Mouse (Mus musculus): ENCODE results near the gene Pdc. TPM values are rescaled to one million over a fixed set of nuclear protein-coding genes. Genes with fewer than 3 reads are reported as not detected.
"Not testable (repeated sequence)": the region's sequence is repeated elsewhere in the genome, so short reads cannot be mapped to it uniquely, and the experiment has no call there.

Gene Pdc
- polyA plus RNA-seq (2017; shearing (Covaris generic)), result not detected

DNA sequence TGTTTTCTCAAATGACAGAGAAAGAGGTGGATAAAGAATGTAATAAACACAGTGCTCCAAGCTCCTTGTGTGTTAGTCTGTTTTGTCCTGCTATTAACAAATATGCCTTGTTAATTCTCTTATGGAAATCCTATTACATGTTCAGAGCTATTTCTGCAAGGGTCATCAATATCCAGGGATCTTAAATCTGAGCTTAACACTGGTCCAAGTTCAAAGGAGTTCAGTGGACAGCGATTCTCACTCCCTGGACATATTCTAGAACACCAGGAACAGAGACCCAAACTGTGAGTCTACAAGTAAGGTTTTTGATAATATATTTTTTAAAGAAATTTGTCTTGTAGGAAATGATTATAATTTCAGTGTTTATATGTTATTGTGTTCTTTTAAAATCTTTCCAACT is at the start of gene Pdc:
TSS of gene Pdc (plus strand) at position 213 of the 400 bp plus-strand sequence.
- no peak for ATAC-seq

- not testable (repeated sequence) for ATAC-seq
These were observed 25.2 kb upstream of the Pdc start for GRCm38 (mm10) chr1:150294051-150294450.

DNA sequence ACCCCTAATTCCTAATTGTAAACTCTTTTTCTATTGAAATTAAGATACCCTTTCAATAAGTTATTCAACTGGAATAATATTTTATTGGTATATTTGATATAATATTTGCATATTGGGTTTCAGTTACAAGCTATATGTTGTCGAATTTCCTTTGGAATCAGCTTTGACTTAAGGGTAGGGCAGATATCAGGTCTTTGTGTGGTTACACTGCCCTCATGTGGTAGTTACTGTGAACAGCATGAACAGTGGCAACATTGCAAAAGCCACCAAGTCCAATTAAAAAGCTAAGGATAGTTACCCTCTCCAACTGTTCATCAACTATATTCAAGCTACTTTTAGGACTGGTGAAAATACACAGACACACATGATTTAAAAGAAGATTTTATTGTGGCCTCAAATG is 11.6 kb upstream of the Pdc start:
- no peak for ATAC-seq

- ATAC-seq, result no peak
These were observed 15.9 kb downstream of the Pdc start for GRCm38 (mm10) chr1:150335111-150335510.

- no peak for ATAC-seq
These were observed 41.6 kb downstream of the Pdc start for GRCm38 (mm10) chr1:150360864-150361263.

DNA sequence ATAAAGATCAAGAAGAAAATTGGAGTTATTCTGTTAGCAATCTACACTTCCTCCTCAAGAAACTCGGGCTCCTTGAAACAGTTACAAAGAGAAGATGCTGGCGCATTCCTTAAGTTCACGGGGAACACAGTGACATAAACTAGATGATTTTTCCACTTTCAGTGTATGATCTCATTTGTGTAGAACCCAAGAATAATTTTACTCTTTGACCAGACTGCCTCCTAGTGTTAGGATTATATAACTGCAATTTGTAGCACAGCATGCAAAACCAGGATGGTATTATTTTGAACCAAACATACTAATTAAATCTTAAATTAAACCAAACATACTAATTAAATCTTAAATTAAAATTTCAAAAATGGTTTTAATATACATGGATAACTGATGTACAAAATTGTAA is 53.7 kb downstream of the Pdc start:
- no peak for ATAC-seq

DNA sequence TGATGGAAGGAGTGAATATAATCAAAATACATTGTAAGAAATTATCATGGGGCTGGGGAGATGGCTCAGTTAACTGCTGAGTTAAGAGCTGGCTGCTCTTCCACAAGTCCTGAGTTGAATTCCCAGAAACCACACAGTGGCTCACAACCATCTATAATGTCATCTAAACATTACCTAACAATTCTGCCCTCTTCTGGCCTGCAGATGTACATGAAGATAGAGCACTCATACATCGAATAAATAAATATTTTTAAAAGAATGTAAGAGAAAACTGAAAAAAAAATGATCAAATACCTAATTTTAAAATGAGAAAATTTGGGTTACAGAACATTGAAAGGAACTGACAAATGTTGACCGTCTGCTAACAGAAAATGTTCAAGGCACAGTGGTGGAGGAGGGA is 55.0 kb downstream of the Pdc start:
- no peak for ATAC-seq

Other genes starting within 250 kb of the Pdc start
- not detected for gene Ptgs2, start 219.4 kb upstream of the Pdc start, polyA plus RNA-seq (2017; shearing (Covaris generic))
- 100 to 1,000 TPM; 194 to 195 TPM for gene Tpr, start 73.4 kb downstream of the Pdc start, polyA plus RNA-seq (2017; shearing (Covaris generic))
- gene Odr4, start 73.7 kb downstream of the Pdc start, polyA plus RNA-seq (2017; shearing (Covaris generic)), result 10 to 100 TPM; 33.8 to 35.0 TPM
- 10 to 100 TPM; 15.8 to 17.7 TPM for gene Prg4, start 146.7 kb downstream of the Pdc start, polyA plus RNA-seq (2017; shearing (Covaris generic))

All from CD4-positive, CD25-positive, alpha-beta regulatory T cell, adult 4 months (primary cell).